8 mouse cellular contexts compared by ENCODE assay signal in genomic region chr11:55415036-55415704, GRCm38 (mm10). TPM values are rescaled to one million over a fixed set of nuclear protein-coding genes. Genes with fewer than 3 reads are reported as not detected.
A peak's percentile ranks its signal among the peaks of the same experiment; 100 is the strongest.
DNase-seq lines count a peak whose midpoint lies in the region; ATAC-seq and TF ChIP-seq lines count a peak whose summit lies in the region.

No protein-coding gene starts in this region.

- no peak for TF ChIP-seq CTCF in lung, embryonic 14.5 days (IDR thresholded peaks at IDR 0.05; ENCODE audit: low read depth)

- peak overlapping the region; percentile 63 for H3K27ac ChIP-seq in lung, embryonic 14.5 days (ENCODE audit: low read depth)
- H3K27ac ChIP-seq in intestine, embryonic 14.5 days (ENCODE audit: low read depth) = 0 out of 2 replicates have a peak overlapping the region, but pooled peaks have one; percentile 43
- no peak overlapping the region for H3K27ac ChIP-seq in midbrain, embryonic 13.5 days
- no peak overlapping the region for H3K27ac ChIP-seq in hindbrain, embryonic 14.5 days

- H3K4me3 ChIP-seq in lung, embryonic 14.5 days (ENCODE audit: low read depth, low read length) = no peak overlapping the region
- H3K4me3 ChIP-seq in intestine, embryonic 14.5 days (ENCODE audit: low read depth, low read length) = no peak overlapping the region
- H3K4me3 ChIP-seq in myocyte = peak overlapping the region; percentile 75
- no peak overlapping the region for H3K4me3 ChIP-seq in midbrain, embryonic 13.5 days (replicated peaks)
- H3K4me3 ChIP-seq in hindbrain, embryonic 14.5 days (replicated peaks; ENCODE audit: low read length) = no peak overlapping the region

- ATAC-seq in lung, embryonic 14.5 days (ENCODE audit: insufficient read depth) = no peak
- no peak for ATAC-seq in intestine, embryonic 14.5 days (replicated peaks; ENCODE audit: low FRiP score, low TSS enrichment, low read depth)
- no peak for ATAC-seq in midbrain, embryonic 13.5 days
- ATAC-seq in hindbrain, embryonic 14.5 days (ENCODE audit: low FRiP score) = no peak

- WGBS in lung, embryonic 14.5 days = 39% methylated on average over 9 of the region's 9 CpGs
- WGBS in intestine, embryonic 14.5 days = 34% methylated on average over 9 of the region's 9 CpGs
- WGBS in midbrain, embryonic 13.5 days = 84% methylated on average over 9 of the region's 9 CpGs
- 74% methylated on average over 9 of the region's 9 CpGs for WGBS in hindbrain, embryonic 14.5 days

- H3K4me2 ChIP-seq in lung, embryonic 14.5 days = peak overlapping the region; percentile 36
- peak overlapping the region; percentile 36 for H3K4me2 ChIP-seq in intestine, embryonic 14.5 days (ENCODE audit: low read length)
- peak overlapping the region; percentile 95 for H3K4me2 ChIP-seq in myocyte (ENCODE audit: low read depth)
- no peak overlapping the region for H3K4me2 ChIP-seq in midbrain, embryonic 13.5 days (replicated peaks)
- no peak overlapping the region for H3K4me2 ChIP-seq in hindbrain, embryonic 14.5 days (replicated peaks)

- no peak overlapping the region for H3ac ChIP-seq in myocyte (ENCODE audit: control insufficient read depth, insufficient read length)

- peak; percentile 32 for DNase-seq in lung, embryonic 14.5 days
- no peak for DNase-seq in lung, postnatal 25 days (ENCODE audit: low spot score)
- DNase-seq in adrenal gland, postnatal 25 days = peak; percentile 49
- DNase-seq in intestine, embryonic 14.5 days (ENCODE audit: low spot score) = no peak
- DNase-seq in spleen, postnatal 10 days (ENCODE audit: low spot score in 2 of 2) = no peak
- no peak for DNase-seq in hindbrain, embryonic 14.5 days (ENCODE audit: low spot score)

- H3K79me2 ChIP-seq in myocyte (ENCODE audit: control insufficient read depth, insufficient read depth) = peaks cover 88% of the 10 kb centered on the region

- H3K9ac ChIP-seq in lung, embryonic 14.5 days = 0 out of 2 replicates have a peak overlapping the region, but pooled peaks have one; percentile 11
- peak overlapping the region; percentile 20; the same call in 1 of the 2 replicates for H3K9ac ChIP-seq in intestine, embryonic 14.5 days (ENCODE audit: low read length)
- H3K9ac ChIP-seq in midbrain, embryonic 13.5 days (replicated peaks) = no peak overlapping the region
- H3K9ac ChIP-seq in hindbrain, embryonic 14.5 days = no peak overlapping the region

- peaks cover 37% of the 10 kb centered on the region for H3K36me3 ChIP-seq in lung, embryonic 14.5 days (ENCODE audit: insufficient read depth)
- peaks cover 18% of the 10 kb centered on the region for H3K36me3 ChIP-seq in intestine, embryonic 14.5 days (ENCODE audit: control insufficient read depth, insufficient read depth, low read length)
- H3K36me3 ChIP-seq in myocyte (ENCODE audit: control insufficient read depth, insufficient read depth) = peaks cover 20% of the 10 kb centered on the region
- no peaks in the 10 kb centered on the region for H3K36me3 ChIP-seq in midbrain, embryonic 13.5 days
- H3K36me3 ChIP-seq in hindbrain, embryonic 14.5 days (replicated peaks; ENCODE audit: control insufficient read depth, insufficient read depth) = no peaks in the 10 kb centered on the region

- H3K27me3 ChIP-seq in lung, embryonic 14.5 days (ENCODE audit: insufficient read depth, low read length) = no peaks in the 10 kb centered on the region
- H3K27me3 ChIP-seq in intestine, embryonic 14.5 days (replicated peaks; ENCODE audit: control insufficient read depth, insufficient read depth, low read length) = no peaks in the 10 kb centered on the region
- H3K27me3 ChIP-seq in myocyte (ENCODE audit: control insufficient read depth, insufficient read depth, insufficient read length) = no peaks in the 10 kb centered on the region
- no peaks in the 10 kb centered on the region for H3K27me3 ChIP-seq in midbrain, embryonic 13.5 days
- H3K27me3 ChIP-seq in hindbrain, embryonic 14.5 days (ENCODE audit: control insufficient read depth, insufficient read depth, low read length) = no peaks in the 10 kb centered on the region

- peak; percentile 57 for TF ChIP-seq POLR2A in myocyte (IDR thresholded peaks at IDR 0.05; ENCODE audit: insufficient read length, low read depth)

- H3K9me3 ChIP-seq in lung, embryonic 14.5 days (ENCODE audit: low read depth, low read length) = no peaks in the 10 kb centered on the region
- H3K9me3 ChIP-seq in intestine, embryonic 14.5 days (ENCODE audit: control insufficient read depth, low read length) = no peaks in the 10 kb centered on the region
- no peaks in the 10 kb centered on the region for H3K9me3 ChIP-seq in midbrain, embryonic 13.5 days
- H3K9me3 ChIP-seq in hindbrain, embryonic 14.5 days (ENCODE audit: control insufficient read depth, low read length) = no peaks in the 10 kb centered on the region

- H3K4me1 ChIP-seq in lung, embryonic 14.5 days (ENCODE audit: insufficient read depth) = peaks cover 18% of the 10 kb centered on the region
- H3K4me1 ChIP-seq in intestine, embryonic 14.5 days (replicated peaks; ENCODE audit: control insufficient read depth, insufficient read depth, low read length) = peaks cover 41% of the 10 kb centered on the region
- peaks cover 30% of the 10 kb centered on the region for H3K4me1 ChIP-seq in midbrain, embryonic 13.5 days (replicated peaks)
- no peaks in the 10 kb centered on the region; the same call in 1 of the 2 replicates for H3K4me1 ChIP-seq in hindbrain, embryonic 14.5 days (replicated peaks; ENCODE audit: control insufficient read depth, insufficient read depth, low read length)

TF ChIP-seq in myocyte, 11 proteins besides CTCF, POLR2A, EP300 and RAD21:
- peak; percentile 71 to 95 (median 85) for TF ChIP-seq MYOG (IDR thresholded peaks at IDR 0.05; ENCODE audit: control insufficient read depth in 1 of 3, insufficient read depth in 1 of 3, insufficient read length in 2 of 3, low read depth in 2 of 3)
- TF ChIP-seq TCF12 (IDR thresholded peaks at IDR 0.05; ENCODE audit: insufficient read depth, poor library complexity, severe bottlenecking) = peak; percentile 34
- TF ChIP-seq MYOD1 (IDR thresholded peaks at IDR 0.05; ENCODE audit: control insufficient read depth in 1 of 3, insufficient read length in 2 of 3, low read depth in 2 of 3) = peak; percentile 58 to 89 (median 74)
- no peak for TF ChIP-seq MAX (IDR thresholded peaks at IDR 0.05; ENCODE audit: low read depth)
- no peak for TF ChIP-seq REST (IDR thresholded peaks at IDR 0.05; ENCODE audit: insufficient read depth, insufficient read length)
- TF ChIP-seq E2F4 (IDR thresholded peaks at IDR 0.05; ENCODE audit: insufficient read depth) = no peak
- TF ChIP-seq POLR2AphosphoS2 (IDR thresholded peaks at IDR 0.05; ENCODE audit: insufficient read length, low read depth) = no peak

RNA-seq across cellular contexts. Expression of gene Sparc, which starts 7.8 kb away (rescaled TPM):
- polyA plus RNA-seq in lung, embryonic 14.5 days (2014; fragmentation: Nextera tagmentation; extraction: Ambion mirVana) = 1,429 and 1,454 TPM in 2 replicates
- 3,454 and 3,884 TPM in 2 replicates for total RNA-seq in adrenal gland, postnatal 25 days (2021)
- 1,391 and 1,474 TPM in 2 replicates for polyA plus RNA-seq in intestine, embryonic 14.5 days (2014; fragmentation: Nextera tagmentation; extraction: Ambion mirVana)
- polyA plus RNA-seq in myocyte (2012; fragmentation: generic; extraction: Trizol) = 1,961 TPM
- polyA plus RNA-seq in midbrain, embryonic 13.5 days (2015; fragmentation: Nextera tagmentation; extraction: Ambion mirVana) = 374 and 417 TPM in 2 replicates
- 532 and 583 TPM in 2 replicates for polyA plus RNA-seq in hindbrain, embryonic 14.5 days (2014; fragmentation: Nextera tagmentation; extraction: Ambion mirVana)

RNA-seq across cellular contexts. Expression of gene Atox1, which starts 45.9 kb away (rescaled TPM):
- polyA plus RNA-seq in lung, embryonic 14.5 days (2014; fragmentation: Nextera tagmentation; extraction: Ambion mirVana) = 506 and 535 TPM in 2 replicates
- total RNA-seq in adrenal gland, postnatal 25 days (2021) = 310 and 356 TPM in 2 replicates
- 400 and 443 TPM in 2 replicates for polyA plus RNA-seq in intestine, embryonic 14.5 days (2014; fragmentation: Nextera tagmentation; extraction: Ambion mirVana)
- 264 TPM for polyA plus RNA-seq in myocyte (2012; fragmentation: generic; extraction: Trizol)
- polyA plus RNA-seq in midbrain, embryonic 13.5 days (2015; fragmentation: Nextera tagmentation; extraction: Ambion mirVana) = 258 and 274 TPM in 2 replicates
- polyA plus RNA-seq in hindbrain, embryonic 14.5 days (2014; fragmentation: Nextera tagmentation; extraction: Ambion mirVana) = 259 and 340 TPM in 2 replicates

RNA-seq across cellular contexts. Expression of gene G3bp1, which starts 54.3 kb away (rescaled TPM):
- polyA plus RNA-seq in lung, embryonic 14.5 days (2014; fragmentation: Nextera tagmentation; extraction: Ambion mirVana) = 203 and 217 TPM in 2 replicates
- 57.6 and 63.6 TPM in 2 replicates for total RNA-seq in adrenal gland, postnatal 25 days (2021)
- polyA plus RNA-seq in intestine, embryonic 14.5 days (2014; fragmentation: Nextera tagmentation; extraction: Ambion mirVana) = 198 and 212 TPM in 2 replicates
- 52.2 TPM for polyA plus RNA-seq in myocyte (2012; fragmentation: generic; extraction: Trizol)
- 145 and 147 TPM in 2 replicates for polyA plus RNA-seq in midbrain, embryonic 13.5 days (2015; fragmentation: Nextera tagmentation; extraction: Ambion mirVana)
- 99.5 and 102 TPM in 2 replicates for polyA plus RNA-seq in hindbrain, embryonic 14.5 days (2014; fragmentation: Nextera tagmentation; extraction: Ambion mirVana)

Comparison
In these comparisons a context has a peak if more than half of its experiments do, and no peak if none do; other contexts are left out.
1. DNase-seq: peak in lung, embryonic 14.5 days (single experiment) and adrenal gland, postnatal 25 days (single experiment); none in lung, postnatal 25 days (single experiment), intestine, embryonic 14.5 days (single experiment), spleen, postnatal 10 days (0 of 2) and hindbrain, embryonic 14.5 days (single experiment).
2. H3K27ac ChIP-seq: peak in lung, embryonic 14.5 days (single experiment) and intestine, embryonic 14.5 days (single experiment); none in midbrain, embryonic 13.5 days (single experiment) and hindbrain, embryonic 14.5 days (single experiment).
3. H3K4me2 ChIP-seq: peak in lung, embryonic 14.5 days (single experiment), intestine, embryonic 14.5 days (single experiment) and myocyte (single experiment); none in midbrain, embryonic 13.5 days (single experiment) and hindbrain, embryonic 14.5 days (single experiment).
4. H3K9ac ChIP-seq: peak in lung, embryonic 14.5 days (single experiment) and intestine, embryonic 14.5 days (single experiment); none in midbrain, embryonic 13.5 days (single experiment) and hindbrain, embryonic 14.5 days (single experiment).